Mouse (Mus musculus) forebrain, embryonic 12.5 days (tissue): ENCODE data around the gene Hist1h2be. TPM values are rescaled to one million over a fixed set of nuclear protein-coding genes. Genes with fewer than 3 reads are reported as not detected.
"Not testable (repeated sequence)": the region's sequence is repeated elsewhere in the genome, so short reads cannot be mapped to it uniquely, and the experiment has no call there.

Experiments
- ATAC-seq: fragments of 200-750 bp; cut with Nextera tagmentation; 2 replicates; pipeline ENCODE4 v1.8.0; 2017; ENCODE audit warnings: moderate TSS enrichment; ENCODE audit not compliant: low FRiP score
- H3K27ac ChIP-seq: fragments of 300-500 bp; sonication (generic); 2 replicates; pipeline ENCODE4 v1.5.1; 2016; ENCODE audit warnings: mild to moderate bottlenecking
- H3K27me3 ChIP-seq: fragments of 300-500 bp; sonication (generic); 2 replicates; pipeline ENCODE4 v1.6.1; 2016; ENCODE audit warnings: mild to moderate bottlenecking
- H3K36me3 ChIP-seq: fragments of 300-500 bp; sonication (generic); replicated peaks from 2 replicates; pipeline ENCODE4 v1.6.1; 2016; ENCODE audit warnings: mild to moderate bottlenecking
- H3K4me1 ChIP-seq: fragments of 300-500 bp; sonication (generic); 2 replicates; pipeline ENCODE4 v1.6.1; 2016
- H3K4me2 ChIP-seq: fragments of 300-500 bp; sonication (generic); 2 replicates; pipeline ENCODE4 v1.6.1; 2016; ENCODE audit warnings: mild to moderate bottlenecking, moderate library complexity
- H3K4me3 ChIP-seq: fragments of 300-500 bp; sonication (generic); replicated peaks from 2 replicates; pipeline ENCODE4 v1.5.1; 2016; ENCODE audit warnings: mild to moderate bottlenecking
- H3K9ac ChIP-seq: fragments of 300-500 bp; sonication (generic); 2 replicates; pipeline ENCODE4 v1.6.1; 2016; ENCODE audit warnings: mild to moderate bottlenecking
- H3K9me3 ChIP-seq: fragments of 300-500 bp; sonication (generic); 2 replicates; pipeline ENCODE4 v1.6.1; 2016
- WGBS: fragments of 180-500 bp; shearing (Covaris S2); methylation state at CpG from one replicate; pipeline ENCODE4 v1.1.7; 2016; 5-methylcytosine and 5-hydroxymethylcytosine counted together
- polyA plus RNA-seq: library from polyadenylated mRNA; unstranded; fragments of >200 nt; fragmentation: Nextera tagmentation; extraction: Ambion mirVana; gene quantifications from 2 replicates; pipeline ENCODE4 v1.2.1, GENCODE M21; 2016

Hist1h2be gene
- 3.0 and 3.7 TPM in 2 replicates for polyA plus RNA-seq

DNA sequence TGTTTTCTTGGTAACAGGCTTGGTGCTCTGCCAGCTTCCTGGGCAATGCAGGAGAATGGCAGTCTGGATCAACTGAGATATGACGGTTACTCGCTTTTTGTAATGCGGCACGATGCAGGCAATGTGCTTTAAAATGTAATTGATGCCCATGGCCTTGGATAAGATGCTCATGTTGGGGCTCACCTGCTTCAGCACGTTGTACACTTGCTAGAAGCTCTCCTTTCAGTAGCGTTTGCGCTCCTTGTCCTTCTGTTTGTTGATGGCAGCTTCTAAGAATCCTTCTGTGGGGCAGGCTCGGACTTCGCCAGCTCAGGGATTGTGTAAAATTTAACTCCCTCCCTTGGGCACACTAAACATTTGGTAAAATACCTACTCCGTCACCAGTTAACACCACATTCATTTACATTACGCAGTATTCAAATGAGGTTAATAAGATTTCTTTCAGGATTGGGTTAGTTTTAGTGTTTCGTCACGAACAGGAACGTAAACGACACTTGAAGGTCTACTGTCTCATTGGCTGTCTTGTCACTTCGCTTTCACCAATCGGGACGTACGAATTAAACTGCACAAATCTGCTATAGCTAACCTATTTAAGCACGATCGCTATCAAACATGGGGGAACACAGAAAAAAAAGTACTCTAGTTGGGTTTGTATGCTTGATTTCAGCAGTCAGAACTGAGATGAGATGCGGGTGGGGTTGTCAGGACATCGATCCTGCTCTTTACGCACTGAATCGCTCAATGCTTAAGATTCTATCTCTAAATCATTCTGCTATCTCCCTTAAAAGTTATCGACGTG lies at the start of gene Hist1h2be:
Gene Hist1h2be, minus strand, starts transcription at position 392 of the 799 bp plus-strand sequence.
- peak within 1 kb of the TSS; percentile 76 for H3K4me2 ChIP-seq
- H3K27ac ChIP-seq = peak within 1 kb of the TSS; percentile 98
- no peaks in the 10 kb centered on the region for H3K9me3 ChIP-seq
- peak within 1 kb of the TSS; percentile 58 for H3K4me3 ChIP-seq
- H3K27me3 ChIP-seq = 0 out of 2 replicates have a peak, but pooled peaks cover 3% of the 10 kb centered on the region
- ATAC-seq = peak; percentile 83
- H3K4me1 ChIP-seq = peaks cover 17% of the 10 kb centered on the region
- whole genome bisulfite sequencing = 1% methylated on average over 27 of the region's 27 CpGs
- peak within 1 kb of the TSS; percentile 92 for H3K9ac ChIP-seq
- H3K36me3 ChIP-seq = no peaks in the 10 kb centered on the region

DNA sequence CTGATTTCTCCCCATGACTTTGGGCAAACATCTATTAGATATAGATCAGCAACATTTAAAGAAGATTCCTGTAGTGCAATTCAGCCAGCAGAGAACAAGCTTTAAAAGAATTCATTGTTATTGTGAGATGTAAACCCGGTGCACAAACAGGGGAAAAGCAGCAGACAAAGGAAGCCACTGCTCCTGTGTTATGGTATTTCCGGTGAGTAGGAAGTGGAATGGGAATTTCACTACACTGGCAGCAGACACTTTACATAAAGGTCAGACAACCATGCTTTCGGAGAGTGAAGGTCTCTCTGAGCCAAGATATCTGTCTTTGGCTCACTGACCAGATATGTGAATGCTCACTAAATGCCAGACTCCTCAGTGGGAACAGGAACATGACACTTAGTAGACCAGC lies 41.6 kb upstream of the Hist1h2be start:
- H3K36me3 ChIP-seq = no peaks in the 10 kb centered on the region
- ATAC-seq = no peak
- H3K9ac ChIP-seq = no peak overlapping the region
- no peak overlapping the region for H3K4me3 ChIP-seq
- WGBS = 83% methylated on average over 3 of the region's 3 CpGs
- no peak overlapping the region for H3K27ac ChIP-seq
- H3K4me1 ChIP-seq = no peaks in the 10 kb centered on the region
- H3K4me2 ChIP-seq = no peak overlapping the region
- no peaks in the 10 kb centered on the region for H3K9me3 ChIP-seq
- no peaks in the 10 kb centered on the region for H3K27me3 ChIP-seq

DNA sequence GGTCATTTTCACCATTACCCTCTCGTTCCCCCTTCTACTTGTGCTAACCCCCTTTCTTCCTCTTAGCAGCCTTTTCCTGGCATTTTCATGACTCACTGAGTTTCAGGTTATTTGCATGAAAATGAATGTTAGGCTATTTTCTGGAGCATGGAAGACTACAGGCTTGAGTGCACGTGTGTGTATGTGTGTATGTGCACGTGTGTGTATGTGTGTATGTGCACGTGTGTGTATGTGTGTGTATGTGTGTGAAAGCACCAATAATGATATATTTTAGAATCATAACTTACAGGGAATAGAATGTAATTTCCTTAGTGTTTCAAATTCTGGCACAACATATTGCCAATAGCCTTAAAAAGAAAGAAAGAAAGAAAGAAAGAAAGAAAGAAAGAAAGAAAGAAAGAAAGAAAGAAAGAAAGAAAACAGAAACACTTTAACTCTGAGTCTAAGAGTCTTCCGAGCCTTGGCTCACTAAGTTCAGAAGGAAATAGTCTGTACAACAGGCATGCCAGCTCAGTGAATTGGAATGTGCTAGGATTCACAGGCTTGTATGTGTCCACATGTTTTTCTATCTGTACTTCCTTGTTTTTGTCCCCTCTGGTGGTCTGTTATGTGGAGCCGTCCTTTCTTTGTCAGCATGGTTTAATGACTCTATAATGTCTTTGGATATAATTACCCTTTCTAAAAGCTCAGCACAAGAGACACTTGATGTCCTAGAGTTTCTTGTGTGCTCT lies 38.9 kb upstream of the Hist1h2be start:
- no peaks in the 10 kb centered on the region for H3K36me3 ChIP-seq
- 78% methylated on average over 6 of the region's 6 CpGs for WGBS
- H3K9ac ChIP-seq = no peak overlapping the region
- H3K27ac ChIP-seq = no peak overlapping the region
- no peak overlapping the region for H3K4me3 ChIP-seq
- no peaks in the 10 kb centered on the region for H3K27me3 ChIP-seq
- no peak for ATAC-seq
- no peaks in the 10 kb centered on the region for H3K9me3 ChIP-seq
- no peak overlapping the region for H3K4me2 ChIP-seq
- H3K4me1 ChIP-seq = no peaks in the 10 kb centered on the region

DNA sequence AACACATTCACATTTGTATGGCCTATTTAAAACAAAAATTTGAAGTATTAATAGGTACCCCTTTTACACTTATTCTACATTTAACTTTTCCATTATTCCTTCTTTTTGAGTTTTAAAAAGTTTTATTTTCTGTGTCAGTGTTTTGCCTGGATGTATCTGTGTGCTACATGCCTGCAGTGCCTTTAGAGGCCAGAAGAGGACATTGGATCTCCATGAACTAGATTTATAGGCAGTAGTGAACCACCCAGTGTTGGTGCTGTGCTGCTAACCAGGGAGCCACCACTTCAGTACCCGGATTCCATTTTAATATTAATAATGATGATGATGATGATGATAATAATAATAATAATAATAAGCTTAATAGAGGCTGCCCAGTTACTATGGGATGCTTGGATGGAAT lies 9.7 kb upstream of the Hist1h2be start:
- H3K4me2 ChIP-seq = no peak overlapping the region
- no peak for ATAC-seq
- no peaks in the 10 kb centered on the region for H3K9me3 ChIP-seq
- no peak overlapping the region for H3K9ac ChIP-seq
- no peak overlapping the region for H3K27ac ChIP-seq
- no peak overlapping the region for H3K4me3 ChIP-seq
- no peaks in the 10 kb centered on the region for H3K4me1 ChIP-seq
- H3K36me3 ChIP-seq = no peaks in the 10 kb centered on the region
- 40% methylated on average over 1 of the region's 1 CpGs for WGBS
- no peaks in the 10 kb centered on the region for H3K27me3 ChIP-seq

DNA sequence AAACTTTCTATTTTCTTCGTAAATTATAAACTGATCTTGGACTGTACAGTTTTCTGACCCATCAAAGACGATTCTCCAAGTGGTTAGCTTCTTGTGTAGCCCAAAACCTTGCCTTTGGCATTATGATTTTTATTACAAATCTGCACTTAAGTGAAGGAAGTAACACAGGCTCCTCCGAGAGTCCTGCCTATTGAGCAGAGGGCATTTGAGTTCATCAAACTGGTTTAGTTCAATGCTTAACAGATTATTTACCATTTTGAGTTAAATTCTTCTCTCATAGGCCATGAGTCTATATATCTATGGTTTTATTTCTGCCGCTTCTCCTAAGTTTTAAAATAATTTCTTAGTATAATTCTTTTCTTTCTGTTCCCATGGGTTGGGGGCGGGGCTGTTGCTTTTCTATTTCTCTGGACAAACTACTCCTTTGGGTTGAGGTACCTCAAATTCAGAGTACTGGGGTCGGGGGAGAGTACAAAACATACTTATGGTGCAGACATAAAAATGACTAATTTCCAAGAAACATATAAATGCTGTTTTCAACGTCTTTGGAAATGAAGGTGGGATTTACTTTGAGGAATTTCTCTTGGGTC lies 2.0 kb upstream of the Hist1h2be start:
- H3K4me1 ChIP-seq = peaks cover 17% of the 10 kb centered on the region
- peak overlapping the region; percentile 98 for H3K27ac ChIP-seq
- WGBS = 30% methylated on average over 7 of the region's 7 CpGs
- peak overlapping the region; percentile 58 for H3K4me3 ChIP-seq
- H3K36me3 ChIP-seq = no peaks in the 10 kb centered on the region
- H3K27me3 ChIP-seq = 0 out of 2 replicates have a peak, but pooled peaks cover 3% of the 10 kb centered on the region
- no peak for ATAC-seq
- peak overlapping the region; percentile 76 for H3K4me2 ChIP-seq
- no peaks in the 10 kb centered on the region for H3K9me3 ChIP-seq
- H3K9ac ChIP-seq = peak overlapping the region; percentile 92

DNA sequence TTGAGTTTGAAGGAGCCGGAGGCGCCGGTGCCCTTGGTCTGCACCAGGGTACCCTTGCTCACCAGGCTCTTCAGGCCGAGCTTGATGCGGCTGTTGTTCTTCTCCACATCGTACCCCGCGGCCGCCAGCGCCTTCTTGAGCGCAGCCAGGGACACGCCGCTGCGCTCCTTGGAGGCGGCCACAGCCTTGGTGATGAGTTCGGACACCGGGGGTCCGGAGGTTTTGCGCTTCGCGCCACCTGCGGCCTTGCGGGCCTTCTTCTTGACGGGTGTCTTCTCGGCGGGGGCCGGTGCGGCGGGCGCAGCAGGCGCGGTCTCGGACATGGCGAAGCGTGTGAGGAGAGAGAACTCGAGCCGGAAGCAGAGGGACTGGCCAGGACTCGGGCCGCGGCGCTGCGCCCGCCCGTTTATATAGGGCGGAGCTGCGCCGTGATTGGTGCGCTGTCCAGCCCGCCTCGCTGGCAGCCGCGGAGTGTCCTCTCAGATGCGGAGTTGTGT lies 1.3 kb upstream of the Hist1h2be start, which contains the start of gene Hist1h1e:
Gene Hist1h1e, minus strand, starts transcription at position 384 of the 497 bp plus-strand sequence.
- H3K36me3 ChIP-seq, H3K27me3 ChIP-seq, H3K9me3 ChIP-seq: not testable (repeated sequence)
- H3K4me3 ChIP-seq = peak within 1 kb of the TSS; percentile 58
- H3K9ac ChIP-seq = peak within 1 kb of the TSS; percentile 92
- under 1% methylated on average over 50 of the region's 53 CpGs for WGBS
- H3K27ac ChIP-seq = peak within 1 kb of the TSS; percentile 98
- peak; percentile 96 for ATAC-seq
- peaks cover 17% of the 10 kb centered on the region for H3K4me1 ChIP-seq
- H3K4me2 ChIP-seq = peak within 1 kb of the TSS; percentile 76

DNA sequence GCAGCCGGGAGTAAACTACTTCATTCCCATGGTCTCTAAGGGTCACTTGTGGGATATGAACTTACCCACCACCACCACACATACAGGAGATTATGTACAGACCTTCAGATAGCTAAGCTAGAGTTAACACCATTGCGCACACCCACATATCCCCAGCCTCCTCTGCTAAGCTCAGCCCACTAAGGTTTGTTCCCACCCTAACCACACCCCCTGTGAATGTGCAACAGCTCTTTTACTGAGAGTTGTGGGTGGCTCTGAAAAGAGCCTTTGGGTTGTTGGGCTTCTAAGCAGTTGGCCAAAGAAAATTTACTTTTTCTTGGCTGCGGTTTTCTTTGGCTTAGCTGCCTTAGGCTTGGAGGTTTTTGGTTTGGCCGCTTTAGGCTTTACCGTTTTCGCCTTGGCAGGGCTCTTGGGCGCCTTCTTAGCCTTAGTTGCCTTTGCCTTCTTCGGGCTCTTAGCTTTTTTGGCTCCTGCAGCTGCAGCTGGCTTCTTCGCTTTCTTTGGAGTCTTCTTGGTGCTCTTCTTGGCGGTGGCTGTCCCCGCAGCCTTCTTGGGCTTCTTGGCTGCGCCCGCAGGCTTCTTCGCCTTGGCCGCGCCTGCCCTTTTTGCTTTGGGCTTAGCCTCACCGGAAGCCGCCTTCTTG lies 729 bp upstream of the Hist1h2be start:
- peak; percentile 78 for ATAC-seq

DNA sequence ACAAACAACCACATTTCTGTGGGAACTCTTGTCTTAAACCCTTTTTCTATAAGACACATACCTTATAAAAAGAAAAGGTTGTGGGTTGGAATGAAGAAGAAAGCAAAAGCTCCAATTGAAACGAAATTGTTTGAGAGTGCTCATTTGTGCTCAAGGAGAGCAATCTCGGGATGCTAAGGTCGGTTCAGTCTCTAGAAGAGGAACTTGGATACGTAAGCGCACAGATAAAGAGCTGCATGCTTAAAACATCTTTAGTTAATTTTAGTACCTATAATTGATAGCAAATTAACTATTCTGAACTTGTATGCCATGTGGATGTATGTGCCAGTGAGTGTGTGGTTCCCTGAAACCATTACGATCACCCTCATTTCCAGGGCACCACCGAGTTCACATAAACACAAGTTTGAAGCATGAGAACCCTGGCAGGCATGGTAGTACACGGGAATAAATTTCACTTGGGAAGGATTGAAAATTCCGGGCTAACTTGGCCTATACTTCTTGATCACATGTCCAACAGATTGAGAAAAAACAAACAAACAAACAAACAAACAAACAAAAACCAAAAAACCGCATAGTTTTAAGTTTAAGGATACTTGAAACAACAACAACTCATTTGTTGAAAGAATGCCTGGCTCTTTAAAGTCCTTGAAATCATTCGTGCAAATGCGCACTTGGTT lies 730 bp downstream of the Hist1h2be start:
- Histone ChIP-seq H3K4me3 (peak overlapping the region; percentile 58), H3K4me1 (peaks cover 17% of the 10 kb centered on the region), H3K9ac (peak overlapping the region; percentile 64), H3K4me2 (peak overlapping the region; percentile 76), H3K27me3 (no peaks in the 10 kb centered on the region), H3K27ac (peak overlapping the region; percentile 98), H3K36me3 (no peaks in the 10 kb centered on the region), H3K9me3 (no peaks in the 10 kb centered on the region)
- 54% methylated on average over 12 of the region's 12 CpGs for WGBS
- no peak for ATAC-seq

More for the DNA sequence above, 729 bp upstream of the Hist1h2be start:
- Histone ChIP-seq H3K27ac (peak overlapping the region; percentile 98), H3K4me2 (peak overlapping the region; percentile 76), H3K4me3 (peak overlapping the region; percentile 58), H3K36me3 (no peaks in the 10 kb centered on the region), H3K4me1 (peaks cover 17% of the 10 kb centered on the region), H3K9me3 (no peaks in the 10 kb centered on the region), H3K9ac (peak overlapping the region; percentile 92), H3K27me3 (0 out of 2 replicates have a peak, but pooled peaks cover 3% of the 10 kb centered on the region)
- under 1% methylated on average over 18 of the region's 18 CpGs for WGBS

DNA sequence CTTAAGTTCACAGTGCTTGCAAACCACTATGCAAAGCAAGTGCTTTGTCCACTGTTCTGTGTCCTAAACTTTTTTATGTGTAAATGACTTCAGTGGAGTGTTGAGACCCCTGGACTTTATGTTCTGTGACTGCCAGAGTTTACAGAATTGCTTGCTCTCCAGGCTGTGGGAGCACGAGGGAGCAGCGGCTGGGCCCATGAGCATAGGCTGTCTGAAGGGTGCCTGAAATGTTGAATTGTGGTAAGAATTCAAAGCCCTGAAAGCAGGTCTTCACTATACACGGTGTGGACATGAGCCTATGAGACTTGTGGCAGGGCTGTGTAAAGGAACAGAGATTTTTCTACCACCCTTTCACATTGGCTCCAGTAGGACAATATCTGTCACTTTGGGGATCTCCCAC lies 9.3 kb downstream of the Hist1h2be start:
- no peak for ATAC-seq
- no peaks in the 10 kb centered on the region for H3K27me3 ChIP-seq
- no peaks in the 10 kb centered on the region for H3K4me1 ChIP-seq
- H3K27ac ChIP-seq = no peak overlapping the region
- 89% methylated on average over 3 of the region's 3 CpGs for WGBS
- H3K9ac ChIP-seq = no peak overlapping the region
- no peaks in the 10 kb centered on the region for H3K9me3 ChIP-seq
- no peak overlapping the region for H3K4me3 ChIP-seq
- H3K4me2 ChIP-seq = no peak overlapping the region
- H3K36me3 ChIP-seq = no peaks in the 10 kb centered on the region

DNA sequence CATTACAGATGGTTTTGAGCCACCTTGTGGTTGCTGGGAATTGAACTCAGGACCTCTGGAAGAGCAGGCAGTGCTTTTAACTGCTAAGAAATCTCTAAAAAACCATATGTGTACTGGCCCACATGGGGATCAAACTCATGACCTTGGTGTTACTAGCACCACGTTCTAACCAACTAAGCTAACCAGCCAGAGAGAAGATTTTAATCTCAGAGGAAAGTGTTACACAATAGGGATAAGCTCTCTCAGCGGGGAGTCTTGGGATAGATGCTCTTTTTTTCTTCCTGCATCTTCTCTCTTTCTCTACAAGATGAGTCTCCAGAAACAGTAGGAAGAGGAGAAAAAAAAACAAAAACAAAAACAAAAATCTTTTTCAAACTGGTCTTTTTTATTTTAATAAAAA lies 10.5 kb downstream of the Hist1h2be start:
- H3K4me1 ChIP-seq = no peaks in the 10 kb centered on the region
- H3K9ac ChIP-seq = no peak overlapping the region
- H3K9me3 ChIP-seq = no peaks in the 10 kb centered on the region
- 73% methylated on average over 2 of the region's 2 CpGs for WGBS
- H3K36me3 ChIP-seq = no peaks in the 10 kb centered on the region
- no peak overlapping the region for H3K4me2 ChIP-seq
- no peak overlapping the region for H3K27ac ChIP-seq
- no peak for ATAC-seq
- no peaks in the 10 kb centered on the region for H3K27me3 ChIP-seq
- no peak overlapping the region for H3K4me3 ChIP-seq

DNA sequence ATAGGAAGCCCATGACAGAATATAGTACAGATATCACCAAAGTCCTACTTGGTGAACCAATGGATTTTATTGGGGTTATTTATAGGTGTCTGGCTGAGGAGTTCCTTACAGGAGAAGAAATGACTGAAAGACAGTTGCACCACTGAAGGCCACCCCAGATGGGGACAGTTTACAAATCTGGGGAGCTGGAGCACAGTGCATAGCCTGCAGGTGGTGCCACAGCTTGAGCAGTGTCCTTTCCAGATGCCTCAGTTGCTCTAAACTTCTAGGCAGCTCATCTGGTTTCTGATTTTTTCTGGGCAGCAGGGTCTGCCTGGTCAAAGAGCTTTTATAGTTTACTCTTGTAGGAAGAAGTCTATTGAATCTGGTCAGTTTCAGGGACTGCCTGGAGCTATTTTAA lies 11.1 kb downstream of the Hist1h2be start:
- H3K9me3 ChIP-seq = no peaks in the 10 kb centered on the region
- H3K9ac ChIP-seq = no peak overlapping the region
- H3K4me3 ChIP-seq = no peak overlapping the region
- no peaks in the 10 kb centered on the region for H3K4me1 ChIP-seq
- no peaks in the 10 kb centered on the region for H3K27me3 ChIP-seq
- no peak overlapping the region for H3K4me2 ChIP-seq
- H3K36me3 ChIP-seq = no peaks in the 10 kb centered on the region
- no peak for ATAC-seq
- H3K27ac ChIP-seq = no peak overlapping the region
